Mouse (Mus musculus) hindlimb bud, embryonic 11.5 days (tissue): ENCODE measurements around the gene Neurod2.

Experiments used
- DNase-seq: peaks from one replicate; pipeline ENCODE4 v3.0.0-alpha.2; 2012; ENCODE audit warnings: low read depth, low spot score; ENCODE audit errors: extremely low spot score

Gene Neurod2

DNA sequence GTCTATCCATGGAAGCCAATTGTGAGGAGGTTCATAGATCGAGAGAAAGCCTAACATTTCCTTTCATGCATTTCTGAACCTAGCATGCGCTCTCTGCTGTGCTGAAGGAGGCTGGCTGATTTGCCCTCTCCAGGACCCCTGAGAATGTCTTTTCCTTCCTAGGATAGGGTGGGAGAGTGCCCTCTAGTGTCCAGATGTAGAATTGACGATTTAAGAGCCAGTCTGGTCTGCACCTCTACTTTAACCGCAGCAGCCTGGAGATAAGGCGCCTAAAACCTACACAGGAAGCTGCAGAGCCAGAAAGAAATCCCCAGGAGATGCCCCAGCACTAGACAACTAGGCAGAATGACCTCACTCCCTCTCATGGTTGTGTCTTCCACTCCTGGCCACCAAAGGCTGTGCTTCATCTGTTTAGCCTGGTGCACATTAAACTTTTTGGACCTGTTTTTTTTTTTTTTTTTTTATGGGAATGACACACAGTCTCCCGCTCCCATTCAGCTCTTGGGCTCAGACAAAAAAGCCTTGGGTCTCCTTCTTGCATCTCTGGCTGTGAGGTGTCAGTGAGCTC, 26.4 kb upstream of the Neurod2 start:
- DNase-seq: peak; percentile 93

DNA sequence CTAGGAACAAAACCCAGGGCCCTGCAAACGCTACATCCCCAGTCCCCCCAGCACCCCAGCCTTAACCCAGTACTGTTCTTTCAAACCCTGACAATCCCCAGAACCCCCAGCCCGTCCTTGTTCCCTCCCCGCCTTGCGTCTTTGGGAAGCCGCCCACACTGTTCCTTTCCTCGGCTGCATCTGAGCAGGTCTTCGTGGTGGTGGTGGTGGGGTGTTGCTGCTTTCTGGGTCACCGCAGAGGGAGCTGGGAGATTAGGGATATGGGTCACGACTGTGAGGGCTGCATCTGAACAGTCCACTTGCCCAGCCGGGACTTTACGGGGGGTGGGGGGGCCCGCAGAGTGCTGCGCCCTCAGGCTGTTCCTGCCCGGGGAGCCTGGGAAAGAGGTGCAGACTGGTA, 25.0 kb upstream of the Neurod2 start:
- no peak for DNase-seq

DNA sequence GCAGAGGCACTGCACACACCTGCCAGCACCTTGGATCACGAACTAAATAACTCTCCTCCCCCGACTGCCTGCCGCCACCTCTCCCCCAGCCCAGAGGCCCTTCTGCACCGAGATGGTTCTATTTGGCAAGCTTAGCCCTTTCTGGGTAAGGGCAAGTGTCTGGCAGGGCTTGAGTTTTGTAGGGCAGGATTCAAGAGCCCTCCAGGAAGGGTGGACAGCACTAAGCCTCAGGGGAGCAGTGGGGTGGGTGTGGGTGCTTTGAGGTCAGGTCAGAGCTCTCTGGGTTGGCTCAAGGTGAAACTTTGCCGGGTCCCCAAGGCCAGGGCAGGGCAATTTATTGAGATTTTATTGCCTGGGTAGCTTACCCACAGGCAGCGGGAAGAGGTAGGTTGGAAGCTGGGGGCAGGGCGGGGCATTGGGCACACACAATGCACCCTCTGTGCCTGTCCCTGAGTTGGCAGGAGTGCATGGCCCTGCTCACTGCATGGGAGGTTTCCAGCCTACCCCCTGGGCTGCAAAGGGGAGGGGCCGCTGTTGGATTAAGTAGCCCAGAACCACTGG, 24.3 kb upstream of the Neurod2 start:
- no peak for DNase-seq

DNA sequence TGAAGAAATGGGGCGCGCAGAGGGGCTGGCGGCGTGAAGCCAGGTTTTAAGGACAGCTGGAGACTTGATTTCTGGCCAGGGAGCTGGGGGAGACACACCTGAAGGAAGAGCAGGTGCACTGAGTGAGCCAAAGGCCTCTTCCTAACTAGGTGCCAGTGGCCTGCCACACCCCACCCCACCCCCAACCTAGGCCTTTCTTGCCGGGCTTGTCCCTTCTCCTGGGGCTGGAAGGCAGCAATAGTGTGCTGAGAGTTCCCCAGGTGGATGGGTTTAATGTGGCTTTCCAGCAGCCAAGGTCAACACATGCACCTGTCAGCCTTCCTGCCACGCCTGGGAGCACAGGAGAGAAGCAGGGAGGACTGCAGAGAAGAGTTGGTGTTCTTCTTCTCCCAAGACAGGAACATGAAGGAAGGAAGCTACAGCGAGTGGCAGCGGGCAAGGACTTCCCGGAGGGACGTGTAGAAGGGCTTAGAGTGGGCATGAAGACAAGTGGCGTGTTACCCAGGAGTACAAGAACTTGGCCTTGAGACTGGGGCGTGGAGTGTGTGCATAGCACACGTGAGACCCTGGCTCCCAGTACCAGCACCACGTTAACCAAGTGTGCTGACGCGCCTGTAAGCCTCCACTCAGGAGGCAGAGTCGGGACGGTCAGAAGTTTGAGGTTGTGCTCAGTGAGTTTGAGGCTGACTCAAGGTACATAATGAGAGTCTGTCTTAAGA, 23.0 kb upstream of the Neurod2 start:
- DNase-seq: no peak

DNA sequence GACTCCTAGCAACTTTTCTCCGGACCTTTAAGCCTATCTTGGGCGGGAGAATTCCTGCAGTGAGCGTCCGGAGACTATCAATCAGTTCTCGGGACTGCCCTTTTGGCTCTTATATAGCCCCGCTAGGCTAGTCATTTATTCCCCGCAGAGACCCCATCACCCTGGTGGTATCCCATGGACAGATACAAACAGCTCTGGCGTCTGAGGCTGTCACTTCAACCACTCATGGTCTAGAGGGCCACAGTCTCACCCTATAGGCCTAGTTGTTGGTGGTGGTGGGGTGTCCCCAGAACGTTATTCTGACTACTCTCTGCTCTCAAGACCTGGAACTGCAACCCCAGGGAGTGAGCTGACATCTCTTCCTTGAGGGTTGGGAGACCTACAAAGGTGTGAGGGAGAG, 19.9 kb upstream of the Neurod2 start:
- DNase-seq: no peak

DNA sequence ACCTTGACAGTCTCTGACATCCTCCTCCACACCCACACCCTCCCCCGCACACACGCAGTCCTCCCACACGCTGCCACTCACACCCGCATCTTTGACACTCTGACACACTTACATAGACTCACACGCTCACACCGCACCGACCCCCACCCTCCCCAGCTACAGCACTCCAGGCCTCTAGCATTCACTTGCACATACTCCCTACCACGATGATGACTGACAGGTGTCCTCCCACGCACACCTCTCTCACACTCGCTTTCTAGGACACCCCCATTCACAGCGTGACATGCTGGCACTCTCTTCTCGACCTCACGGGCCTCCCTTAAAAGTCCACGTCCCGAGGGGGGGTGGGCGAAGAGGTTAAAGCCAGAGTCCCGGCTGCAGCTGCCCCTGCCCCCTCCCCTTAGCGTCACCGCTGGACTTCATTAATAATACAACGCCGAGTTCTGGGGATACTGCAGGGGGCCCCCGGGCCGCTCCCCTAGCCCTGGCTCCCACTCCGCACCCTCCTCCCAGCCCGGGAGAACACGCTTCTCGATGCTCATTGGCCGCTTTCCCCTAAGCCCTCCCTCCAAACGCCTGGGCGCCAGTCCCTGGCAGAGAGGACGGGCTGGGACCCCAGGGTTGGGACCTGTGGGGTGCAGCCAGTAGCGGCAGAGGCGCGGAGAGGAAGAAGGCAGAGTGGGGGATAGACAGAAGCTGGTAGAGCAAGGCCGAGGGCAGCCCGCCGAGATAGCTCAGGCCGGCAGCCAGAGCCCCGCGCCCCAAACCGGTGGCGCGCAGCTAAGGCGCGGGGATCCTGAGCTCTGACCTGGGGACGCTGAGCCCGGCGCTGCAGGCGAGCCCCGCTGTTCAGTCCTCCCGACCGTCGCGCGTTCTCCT, 18.9 kb upstream of the Neurod2 start, which contains the start of gene Ppp1r1b:
Gene Ppp1r1b (plus strand): TSS at position 322 of the 879 bp plus-strand sequence.
- no peak for DNase-seq

DNA sequence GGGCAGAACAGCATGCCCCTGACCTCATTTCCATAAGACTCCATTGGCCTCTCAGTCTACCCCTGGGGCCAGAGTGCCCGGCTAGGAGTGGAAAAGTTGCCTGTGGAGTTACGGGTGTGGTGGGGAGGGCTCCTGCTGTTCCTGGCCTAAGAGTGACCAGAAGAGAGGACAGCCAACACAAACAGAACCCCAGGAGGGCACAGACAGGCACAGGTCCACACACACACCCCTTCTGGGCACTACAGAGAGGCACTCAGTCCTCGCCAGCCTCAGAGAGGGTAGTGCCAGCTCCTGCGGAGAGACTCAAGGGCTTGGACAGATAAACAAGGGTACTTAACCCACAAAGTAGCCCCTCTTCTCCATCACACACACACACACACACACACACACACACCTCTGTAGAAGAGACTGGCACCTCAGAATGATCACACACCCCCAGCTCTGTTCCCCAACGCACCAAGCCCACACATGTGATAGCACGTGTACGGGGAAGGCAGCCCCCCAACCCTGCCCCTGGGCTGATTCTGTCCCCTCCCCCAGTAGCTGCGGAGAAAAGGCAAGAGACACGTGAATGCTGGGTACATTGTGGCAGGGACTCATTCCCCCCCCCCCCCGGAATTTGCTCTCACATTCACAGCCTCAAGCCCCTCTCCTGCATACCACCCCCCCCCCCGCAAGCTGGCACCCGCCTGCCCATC, 18.1 kb upstream of the Neurod2 start:
- no peak for DNase-seq

DNA sequence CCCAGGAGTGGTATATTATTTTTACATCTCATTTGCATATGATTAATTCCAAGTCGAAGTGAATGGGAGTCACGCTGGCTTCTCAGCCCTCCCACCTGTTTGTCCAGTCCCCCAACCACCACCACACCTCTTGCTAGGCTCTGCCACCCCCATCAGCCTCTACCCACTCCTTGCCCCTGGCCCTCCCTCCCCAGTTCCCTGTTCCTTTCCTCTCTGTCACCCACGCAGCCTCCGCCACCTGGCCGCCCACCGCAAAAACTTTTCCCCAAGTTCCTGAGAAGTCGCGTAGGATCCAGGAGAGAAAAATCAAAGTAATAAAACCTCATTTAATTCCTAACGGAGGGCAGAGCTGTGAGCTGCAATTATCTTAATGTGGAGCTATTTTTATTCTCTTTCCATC, 16.7 kb upstream of the Neurod2 start:
- no peak for DNase-seq

DNA sequence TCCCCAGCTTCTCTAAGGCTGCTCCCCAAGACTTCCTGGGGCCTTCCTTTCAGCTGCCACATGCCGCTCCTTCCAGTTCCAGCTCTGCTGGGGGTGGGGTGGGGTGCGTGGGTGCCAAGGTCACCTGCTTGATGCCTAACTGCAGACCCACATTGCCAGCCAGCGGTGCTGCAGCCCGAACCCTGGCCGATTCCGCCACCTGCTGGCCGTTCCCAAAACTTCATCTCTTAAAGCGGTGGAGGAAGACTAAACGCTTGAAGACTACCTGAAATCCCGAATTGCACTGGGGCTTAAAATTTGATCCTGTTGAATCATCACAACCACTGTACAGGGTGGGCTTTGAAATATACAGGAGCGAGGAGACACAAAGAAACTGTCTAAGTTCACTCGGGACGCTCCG, 15.8 kb upstream of the Neurod2 start:
- no peak for DNase-seq

DNA sequence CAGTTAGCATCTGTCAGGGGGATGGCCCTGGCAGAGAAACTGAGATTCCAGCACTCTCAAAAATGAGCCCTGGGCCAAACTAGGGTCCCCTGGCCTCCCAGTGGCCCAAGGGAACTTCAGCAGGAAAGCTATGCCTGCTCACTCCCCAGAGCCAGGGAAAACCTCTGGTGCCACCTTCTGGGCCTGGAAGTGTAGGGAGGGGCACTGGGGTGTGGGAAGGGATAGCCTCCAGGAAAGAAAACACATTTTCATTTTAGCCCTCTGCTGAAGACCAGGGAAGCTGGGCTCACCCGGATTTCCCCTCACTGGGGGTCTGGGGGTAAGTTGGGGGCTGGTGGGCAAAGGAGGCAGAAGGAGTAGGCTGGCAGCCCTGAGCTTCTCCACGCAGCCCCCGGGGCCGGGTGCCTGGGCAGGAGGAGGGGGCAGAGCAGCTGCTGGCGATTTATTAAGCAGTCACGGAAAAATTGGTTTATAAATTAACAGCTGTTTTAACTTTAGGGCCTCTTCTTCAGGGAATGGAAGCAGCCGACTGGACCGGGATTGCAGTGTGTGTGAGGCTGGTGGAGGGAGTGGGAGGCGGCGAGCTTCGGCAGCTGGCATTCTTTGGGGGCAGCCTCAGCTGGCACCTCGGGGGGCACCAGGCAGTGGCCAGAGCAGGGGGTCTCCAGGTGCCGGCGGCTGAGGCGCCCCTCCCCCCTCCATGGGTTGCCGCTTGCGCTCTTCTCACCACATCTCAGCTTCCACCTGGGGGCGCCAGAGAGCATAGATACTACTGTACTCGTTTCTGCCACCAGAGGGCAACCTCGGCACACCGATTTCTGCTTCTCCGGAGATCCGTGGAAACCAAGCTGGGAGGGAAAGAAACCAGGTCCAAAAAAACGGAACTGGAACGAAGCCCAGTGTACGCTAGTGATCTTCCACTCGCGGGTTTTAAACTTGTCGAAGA, 12.8 kb upstream of the Neurod2 start:
- peak; percentile 68 for DNase-seq

DNA sequence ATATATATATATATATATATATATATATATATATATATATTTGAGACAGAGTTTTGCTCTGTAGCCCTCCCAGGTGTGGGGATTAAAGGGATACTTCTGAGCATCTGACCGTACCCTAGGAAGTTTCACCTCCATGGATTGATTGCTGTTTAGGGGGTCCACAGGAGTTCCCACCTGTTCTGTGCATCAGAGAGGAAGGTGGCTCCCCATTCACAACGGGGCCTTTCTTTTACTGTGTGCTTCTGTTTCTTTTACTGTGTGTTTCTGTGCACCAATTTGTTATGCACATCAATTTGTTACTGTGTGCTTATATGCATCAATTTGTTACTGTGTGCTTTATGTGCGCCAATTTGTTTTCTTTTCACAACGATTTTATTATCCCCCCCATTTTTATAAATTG, 11.7 kb upstream of the Neurod2 start:
- no peak for DNase-seq

DNA sequence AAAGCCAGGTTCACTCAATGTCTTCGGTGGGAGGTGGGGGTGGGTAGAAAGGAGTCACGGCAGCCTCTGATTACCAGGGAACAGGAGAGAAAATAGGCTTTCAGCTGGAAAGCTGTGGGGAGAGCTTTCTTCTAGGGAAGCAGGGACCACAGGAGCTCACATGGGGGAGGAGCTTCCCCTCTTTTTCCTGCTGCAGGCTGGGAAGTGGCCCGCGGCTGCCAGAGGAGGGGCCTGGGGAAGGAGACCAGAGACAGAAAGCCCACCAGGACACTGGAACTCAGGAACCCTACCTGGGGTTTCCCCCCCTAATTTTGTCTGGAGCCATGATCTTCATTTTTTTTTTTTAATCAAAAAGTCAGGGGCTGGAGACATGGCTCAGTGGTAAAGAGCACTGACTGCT, 11.1 kb upstream of the Neurod2 start:
- no peak for DNase-seq

DNA sequence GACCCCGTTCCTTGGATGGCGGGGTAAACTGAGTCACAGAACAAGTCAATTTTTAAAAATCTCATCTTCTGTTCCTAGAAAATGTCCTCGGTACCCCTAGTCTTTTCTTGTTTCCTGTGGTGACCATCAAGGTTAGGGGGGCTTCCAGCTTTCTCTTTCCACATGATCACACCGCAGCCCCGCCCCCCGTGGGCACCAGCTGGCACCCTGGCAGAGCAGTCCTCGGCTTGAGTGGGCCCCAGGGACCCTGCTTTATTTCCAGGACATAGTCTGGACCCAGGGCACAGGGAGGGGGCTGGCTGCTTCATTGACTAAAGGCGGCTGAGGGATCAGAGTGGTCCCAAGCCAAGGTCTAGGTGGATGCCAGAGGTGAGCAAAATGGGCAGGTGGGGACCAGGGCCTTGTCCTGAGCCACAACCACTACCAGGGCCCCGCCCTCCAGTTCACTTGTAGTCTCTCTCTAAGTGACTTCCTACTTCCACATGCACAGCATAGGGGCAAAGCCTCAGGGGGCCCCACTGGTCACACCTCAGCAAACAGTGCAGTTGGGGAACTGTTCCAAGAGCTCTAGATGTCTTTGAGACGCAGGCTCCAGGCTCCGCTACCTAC, 10.3 kb upstream of the Neurod2 start:
- DNase-seq: no peak

DNA sequence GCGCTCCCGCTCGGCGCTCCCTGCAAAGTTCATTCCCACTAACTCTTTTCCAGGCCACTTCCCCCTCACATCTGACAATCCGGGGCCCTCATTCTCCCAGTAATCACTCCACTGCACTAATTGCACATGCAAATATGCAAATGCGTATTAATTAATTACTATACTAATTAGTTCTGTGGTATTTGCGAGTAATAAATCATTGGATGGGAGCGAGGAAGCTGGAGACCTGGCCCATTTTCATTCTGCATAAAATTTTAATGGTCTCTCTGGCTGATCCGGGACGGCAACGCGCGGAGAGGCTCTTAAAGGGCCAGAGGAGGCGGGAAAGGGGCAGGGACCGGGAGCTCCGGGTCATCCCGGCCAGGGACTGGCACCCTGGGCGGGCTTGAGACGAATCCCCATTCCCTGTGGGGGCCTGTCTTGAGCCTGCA, 9.6 kb upstream of the Neurod2 start:
- DNase-seq: no peak

DNA sequence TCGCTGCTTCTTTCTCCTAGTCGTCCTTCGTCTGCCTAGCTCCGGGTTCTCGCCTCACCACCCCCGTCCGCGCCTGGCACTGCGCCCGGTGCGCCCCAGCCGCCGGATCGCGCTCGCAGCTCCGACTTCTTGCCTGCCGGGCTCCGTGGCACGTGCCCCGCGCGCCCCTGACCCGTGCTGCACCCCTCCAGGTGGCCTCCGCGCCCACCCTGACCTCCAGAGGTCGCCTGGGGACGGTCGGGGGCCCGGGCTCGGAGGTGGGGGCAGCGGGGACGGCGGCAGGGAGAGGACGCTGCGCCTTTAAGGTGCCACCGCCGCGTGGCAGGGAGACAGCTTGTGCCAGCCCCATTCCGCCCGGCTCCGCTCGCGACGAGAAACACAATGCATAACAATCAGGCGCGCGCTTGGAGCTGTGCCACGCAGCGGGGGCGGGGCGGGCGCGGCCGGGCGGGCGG, 9.1 kb upstream of the Neurod2 start:
- DNase-seq: no peak

DNA sequence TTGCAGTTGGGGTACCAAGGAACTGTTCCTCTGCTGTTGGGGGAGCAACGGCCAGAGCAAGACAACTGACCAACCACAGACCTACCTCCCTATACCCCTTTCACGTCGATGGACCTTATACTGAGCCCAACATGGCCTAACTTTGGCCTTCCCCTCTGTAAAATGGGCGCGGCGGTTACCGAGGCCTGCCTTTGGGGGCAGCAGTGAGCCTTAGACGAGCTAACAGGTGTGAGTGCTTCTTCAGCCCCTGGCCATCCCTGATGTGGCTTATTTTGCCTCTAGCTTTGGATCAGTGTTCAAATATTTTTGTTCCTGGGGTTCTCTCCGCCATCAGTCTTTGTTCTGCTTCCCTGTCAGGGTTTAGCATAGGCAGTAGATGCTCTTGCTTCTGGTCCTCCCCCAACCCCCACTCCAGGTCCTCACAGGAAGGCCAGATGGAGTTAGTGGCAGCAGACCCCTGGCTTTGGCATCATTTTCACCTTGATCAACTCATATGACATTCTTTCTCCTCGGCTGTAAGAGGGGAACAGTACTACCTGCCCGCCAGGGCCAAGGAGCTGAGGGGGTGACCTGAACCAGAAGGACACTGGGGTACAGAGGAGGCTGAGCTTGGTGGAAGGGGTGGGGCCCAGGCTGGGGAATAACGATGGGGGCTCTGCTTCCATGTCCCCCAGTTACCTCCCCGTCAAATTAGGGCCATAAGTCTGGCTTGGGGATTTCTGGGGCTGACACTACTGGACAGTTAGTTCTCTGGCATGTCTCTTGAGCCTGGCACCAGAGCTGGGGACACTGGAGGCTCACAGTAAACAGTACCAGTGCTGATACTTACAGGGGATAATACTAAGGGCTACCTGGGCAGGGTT, 7.0 kb upstream of the Neurod2 start:
- DNase-seq: no peak

DNA sequence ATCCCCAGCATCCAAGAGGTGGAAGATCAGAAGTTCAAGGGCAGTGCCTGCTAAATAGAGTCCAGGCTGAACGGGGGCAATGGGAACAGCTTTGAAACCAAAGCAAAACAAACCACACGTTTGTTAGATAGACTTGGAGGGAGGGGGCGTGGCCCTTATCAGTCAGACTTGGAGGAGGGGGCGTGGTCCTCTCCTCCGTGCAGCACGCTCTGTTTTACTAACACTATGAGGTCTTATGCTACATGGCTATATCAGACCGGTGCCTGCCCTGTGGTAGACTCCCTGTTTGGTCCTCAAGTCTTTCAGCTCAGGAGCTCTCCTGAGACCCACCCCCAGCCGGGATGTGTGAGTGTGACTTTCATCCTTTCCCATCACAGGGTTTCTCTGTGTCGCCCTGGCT, 5.8 kb upstream of the Neurod2 start:
- no peak for DNase-seq

DNA sequence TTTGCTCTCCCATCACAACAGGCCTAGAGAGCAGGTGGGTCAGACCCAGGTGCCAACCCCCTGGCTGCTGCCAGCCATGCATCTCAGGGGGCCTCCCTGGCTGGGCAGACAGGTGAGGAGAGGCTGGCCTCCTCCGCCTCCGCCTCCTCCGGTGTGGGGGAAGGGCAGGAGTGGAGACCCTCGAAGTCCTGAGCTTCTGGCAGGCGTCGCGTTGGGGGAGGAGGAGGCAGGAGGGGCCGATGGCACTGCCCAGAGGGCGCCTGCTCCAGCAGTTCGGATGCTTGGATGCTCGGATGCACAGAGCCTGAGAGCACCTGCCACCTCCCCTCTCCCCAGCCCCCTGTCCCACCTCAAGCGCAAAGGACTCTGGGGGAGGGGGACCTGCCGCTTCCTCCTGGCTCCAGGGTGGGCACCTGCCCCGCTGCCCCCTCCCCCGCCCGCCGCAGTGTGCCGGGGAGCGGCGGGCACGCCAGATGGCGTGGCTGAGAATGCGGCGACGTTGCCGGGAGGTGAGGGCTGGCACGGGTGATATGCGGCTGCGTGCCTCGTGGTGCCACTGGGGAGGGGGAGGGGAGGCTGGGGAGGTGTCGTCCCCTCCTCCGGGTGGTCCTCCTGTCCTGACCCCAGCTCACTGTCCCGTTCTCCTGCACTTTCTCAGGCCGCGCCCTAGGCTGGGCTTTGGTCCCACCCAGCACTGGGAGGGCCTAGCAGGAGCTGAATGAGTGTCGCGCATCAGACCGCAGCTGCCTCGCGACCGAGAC, 4.7 kb upstream of the Neurod2 start:
- no peak for DNase-seq
